18 mouse cellular contexts compared by ENCODE assay signal in genomic region chr5:119841634-119842420, GRCm38 (mm10). TPM values are rescaled to one million over a fixed set of nuclear protein-coding genes. Genes with fewer than 3 reads are reported as not detected.
DNase-seq lines count a peak whose midpoint lies in the region; ATAC-seq lines count a peak whose summit lies in the region.
"Had no signal": no experiment of that assay in that cellular context is flagged by ENCODE, and none has a peak within 500 bp of the region (broad histone marks: within the 10 kb centered on the region; RNA-seq: fewer than 3 reads in every experiment).

No protein-coding gene starts in this region.

- under 1% methylated on average over 26 of the region's 26 CpGs for WGBS in hindbrain, embryonic 10.5 days
- under 1% methylated on average over 26 of the region's 26 CpGs for WGBS in hindbrain, embryonic 12.5 days
- WGBS in neural tube, embryonic 15.5 days: 1% methylated on average over 26 of the region's 26 CpGs

- H3K27me3 ChIP-seq in hindbrain, embryonic 10.5 days (ENCODE audit: insufficient read depth, poor library complexity, severe bottlenecking): peaks cover 100% of the 10 kb centered on the region
- peaks cover 100% of the 10 kb centered on the region for H3K27me3 ChIP-seq in hindbrain, embryonic 12.5 days
- H3K27me3 ChIP-seq in neural tube, embryonic 15.5 days (replicated peaks): peaks cover 98% of the 10 kb centered on the region

- no peak overlapping the region for H3K4me2 ChIP-seq in hindbrain, embryonic 12.5 days (replicated peaks)
- no peak overlapping the region for H3K4me2 ChIP-seq in neural tube, embryonic 15.5 days
- H3K4me2 ChIP-seq: hindbrain, embryonic 15.5 days; liver, embryonic 13.5 days; neural tube, embryonic 12.5 days had no signal

- no peaks in the 10 kb centered on the region for H3K9me3 ChIP-seq in hindbrain, embryonic 10.5 days
- H3K9me3 ChIP-seq in hindbrain, embryonic 12.5 days (replicated peaks): no peaks in the 10 kb centered on the region
- H3K9me3 ChIP-seq in neural tube, embryonic 15.5 days (replicated peaks): no peaks in the 10 kb centered on the region
- H3K9me3 ChIP-seq: hindbrain, embryonic 15.5 days; liver, embryonic 13.5 days; neural tube, embryonic 12.5 days had no signal

- no peak overlapping the region for H3K27ac ChIP-seq in hindbrain, embryonic 10.5 days
- H3K27ac ChIP-seq in hindbrain, embryonic 12.5 days: no peak overlapping the region
- H3K27ac ChIP-seq in neural tube, embryonic 15.5 days (replicated peaks): no peak overlapping the region
- H3K27ac ChIP-seq: hindbrain, embryonic 15.5 days; liver, embryonic 13.5 days; neural tube, embryonic 12.5 days had no signal

- H3K4me1 ChIP-seq in hindbrain, embryonic 10.5 days (replicated peaks): peaks cover 9% of the 10 kb centered on the region
- peaks cover 7% of the 10 kb centered on the region for H3K4me1 ChIP-seq in hindbrain, embryonic 12.5 days
- peaks cover 4% of the 10 kb centered on the region for H3K4me1 ChIP-seq in neural tube, embryonic 15.5 days

- peak; percentile 23 for DNase-seq in embryo, embryonic 11 days
- DNase-seq in embryo, embryonic 10 days (ENCODE audit: low spot score): no peak
- DNase-seq in hindbrain, embryonic 10.5 days (ENCODE audit: low spot score): peak; percentile 40
- DNase-seq in neural tube, embryonic 10.5 days (ENCODE audit: extremely low spot score, low spot score): peak; percentile 54
- no peak for DNase-seq in gastrocnemius, postnatal 4 days (ENCODE audit: low spot score in 2 of 2)
- DNase-seq: adrenal gland, postnatal 25 days; kidney, adult 8-10 months; liver, embryonic 13.5 days; right cerebral cortex, adult 18-20 months had no signal

- no peak overlapping the region for H3K9ac ChIP-seq in hindbrain, embryonic 12.5 days
- no peak overlapping the region for H3K9ac ChIP-seq in neural tube, embryonic 15.5 days (replicated peaks)
- H3K9ac ChIP-seq: hindbrain, embryonic 15.5 days; liver, embryonic 13.5 days; neural tube, embryonic 12.5 days had no signal

- H3K4me3 ChIP-seq in hindbrain, embryonic 10.5 days: no peak overlapping the region
- no peak overlapping the region for H3K4me3 ChIP-seq in hindbrain, embryonic 12.5 days
- H3K4me3 ChIP-seq in neural tube, embryonic 15.5 days (replicated peaks): no peak overlapping the region
- H3K4me3 ChIP-seq: hindbrain, embryonic 15.5 days; liver, embryonic 13.5 days; neural tube, embryonic 12.5 days had no signal

- no peak for ATAC-seq in hindbrain, embryonic 12.5 days (ENCODE audit: low FRiP score)
- no peak for ATAC-seq in neural tube, embryonic 15.5 days (ENCODE audit: low FRiP score)
- no peak for ATAC-seq in granulocyte monocyte progenitor cell, adult 5-6 weeks (replicated peaks; ENCODE audit: poor library complexity, severe bottlenecking)

- H3K36me3 ChIP-seq in hindbrain, embryonic 10.5 days: no peaks in the 10 kb centered on the region
- no peaks in the 10 kb centered on the region for H3K36me3 ChIP-seq in hindbrain, embryonic 12.5 days
- no peaks in the 10 kb centered on the region for H3K36me3 ChIP-seq in neural tube, embryonic 15.5 days
- H3K36me3 ChIP-seq: hindbrain, embryonic 15.5 days; liver, embryonic 13.5 days; neural tube, embryonic 12.5 days had no signal

RNA-seq across cellular contexts. Expression of gene Tbx5, which starts 9.4 kb away (rescaled TPM):
- not detected in 2 replicates for polyA plus RNA-seq in hindbrain, embryonic 10.5 days (2016; fragmentation: Nextera tagmentation; extraction: Ambion mirVana)
- 0.09 and 0.13 TPM in 2 replicates for polyA plus RNA-seq in hindbrain, embryonic 12.5 days (2016; fragmentation: Nextera tagmentation; extraction: Ambion mirVana)
- 0.10 and 0.19 TPM in 2 replicates for polyA plus RNA-seq in neural tube, embryonic 15.5 days (2015; fragmentation: Nextera tagmentation; extraction: Ambion mirVana)
- total RNA-seq in granulocyte monocyte progenitor cell, adult 5-6 weeks (2014; fragmentation: Nextera tagmentation): not detected in 2 replicates
- not detected in 2 replicates for total RNA-seq in granulocyte monocyte progenitor cell, adult 5-6 weeks (2017)
- under 1 TPM; 0.18 to 0.22 TPM for total RNA-seq in gastrocnemius, postnatal 4 days (2021)
- total RNA-seq: left cerebral cortex, adult 18-20 months; megakaryocyte-erythroid progenitor cell, adult 5-6 weeks had no signal
- polyA plus RNA-seq: large intestine, adult 2 months; neural tube, embryonic 12.5 days; spleen, adult 2 months had no signal

Comparison
In these comparisons a context has a peak if more than half of its experiments do, and no peak if none do; other contexts are left out.
1. DNase-seq: peak in embryo, embryonic 11 days (single experiment), hindbrain, embryonic 10.5 days (single experiment) and neural tube, embryonic 10.5 days (single experiment); none in embryo, embryonic 10 days (single experiment) and gastrocnemius, postnatal 4 days (0 of 2).